Mouse (Mus musculus): ENCODE results near the gene Tgm2. TPM values are rescaled to one million over a fixed set of nuclear protein-coding genes. Genes with fewer than 3 reads are reported as not detected.

Tgm2 gene
- polyA plus RNA-seq, 1 experiment from 2014 or later = 10.1 TPM

DNA sequence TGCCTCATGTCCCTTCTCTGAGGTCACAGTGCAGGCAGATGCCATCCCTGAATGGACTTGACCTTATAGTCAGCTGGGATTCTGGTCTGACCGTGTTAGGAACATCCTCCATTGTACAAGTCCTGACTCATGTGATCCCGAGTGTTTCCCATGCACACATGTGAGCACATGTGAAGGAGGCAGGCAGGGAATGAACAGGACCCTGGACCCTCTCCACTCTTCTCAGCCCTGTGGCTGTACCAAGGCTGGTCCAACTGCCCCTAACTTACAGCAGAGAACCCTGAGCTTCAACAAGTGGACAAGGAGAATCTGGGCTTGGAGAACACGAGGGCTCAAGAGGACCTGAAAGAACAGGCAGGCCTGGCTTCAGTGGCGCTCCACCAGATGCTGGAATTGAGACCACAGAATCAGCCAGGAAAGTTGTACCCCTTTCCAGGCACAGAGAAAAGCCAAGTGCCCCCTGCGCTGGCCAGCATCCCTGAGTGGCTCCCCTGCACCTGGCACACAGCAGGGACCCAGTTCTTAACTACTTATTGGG is 639 bp downstream of the Tgm2 start:
- ATAC-seq (replicated peaks) = no peak
- no peak overlapping the region for H3K27ac ChIP-seq
- peaks cover 6% of the 10 kb centered on the region; the same call in 1 of the 2 replicates for H3K4me1 ChIP-seq
- WGBS = 74% methylated on average over 5 of the region's 5 CpGs
- H3K4me2 ChIP-seq = no peak overlapping the region
- no peaks in the 10 kb centered on the region for H3K9me3 ChIP-seq
- H3K36me3 ChIP-seq (replicated peaks) = no peaks in the 10 kb centered on the region
- H3K4me3 ChIP-seq = no peak overlapping the region
- H3K27me3 ChIP-seq (replicated peaks) = peaks cover 5% of the 10 kb centered on the region; the same call in 1 of the 2 replicates
- no peak overlapping the region for H3K9ac ChIP-seq

DNA sequence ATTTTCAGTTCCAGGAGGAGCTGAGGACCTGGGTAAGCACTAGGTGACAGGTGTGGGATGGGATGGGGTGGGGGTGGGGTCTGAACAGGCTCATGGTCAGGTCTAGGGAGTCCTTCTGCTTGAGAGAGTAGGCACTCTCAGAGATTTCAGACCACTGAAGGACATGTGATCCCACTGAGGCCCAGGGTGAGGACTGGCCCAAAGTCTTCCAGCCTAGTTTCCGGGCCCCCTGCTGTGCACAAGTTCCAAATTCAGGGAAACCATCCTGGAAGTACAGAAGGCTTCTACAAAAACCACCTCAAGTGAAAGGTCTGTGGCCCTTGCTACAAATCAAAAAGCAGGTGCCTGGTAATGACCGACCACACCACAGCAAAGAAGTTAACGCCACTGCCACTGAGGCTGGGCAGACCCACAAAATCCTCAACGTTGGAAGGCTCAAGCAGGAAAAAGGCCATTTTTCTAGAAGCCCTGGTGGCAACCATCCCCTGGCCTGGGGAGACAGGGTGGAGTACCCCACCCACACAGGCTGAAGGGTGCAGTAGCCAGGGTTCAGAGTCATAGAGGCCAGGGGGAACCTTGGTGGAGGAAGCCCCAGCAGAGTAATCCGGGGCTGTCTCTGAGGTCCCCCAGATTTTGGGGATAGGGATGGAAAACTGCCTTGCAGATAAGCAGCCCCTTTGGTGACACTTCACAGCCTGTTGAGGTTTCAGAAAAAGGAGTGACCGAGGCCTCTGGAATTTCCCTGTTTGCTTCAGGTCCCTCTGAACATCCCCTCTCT is 1.3 kb downstream of the Tgm2 start:
- Histone ChIP-seq H3K27me3 (replicated peaks) (peaks cover 5% of the 10 kb centered on the region; the same call in 1 of the 2 replicates), H3K4me3 (no peak overlapping the region), H3K9ac (no peak overlapping the region), H3K4me1 (peaks cover 6% of the 10 kb centered on the region; the same call in 1 of the 2 replicates), H3K9me3 (no peaks in the 10 kb centered on the region), H3K4me2 (no peak overlapping the region), H3K36me3 (replicated peaks) (no peaks in the 10 kb centered on the region), H3K27ac (no peak overlapping the region)
- WGBS = 93% methylated on average over 6 of the region's 6 CpGs
- ATAC-seq (replicated peaks) = no peak

DNA sequence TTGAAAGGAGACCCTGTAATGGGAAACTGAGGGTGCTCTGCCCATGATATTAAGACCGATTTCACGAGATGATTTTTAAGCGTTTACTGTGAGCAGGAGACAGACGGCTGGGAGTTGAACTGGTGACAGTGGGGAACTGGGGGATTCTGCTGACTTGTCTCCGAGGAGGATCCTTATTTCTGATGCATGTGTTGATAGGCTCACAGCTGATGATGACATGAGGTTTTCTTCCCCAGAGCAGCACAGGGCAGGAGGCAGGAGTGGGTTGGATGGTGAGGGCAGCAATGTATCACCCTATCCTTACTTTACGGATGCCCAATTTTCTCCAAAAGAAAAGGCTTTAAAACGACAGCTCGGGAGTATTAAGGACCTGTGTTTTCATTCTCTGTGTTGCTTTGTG is 2.0 kb downstream of the Tgm2 start:
- no peak overlapping the region for H3K27ac ChIP-seq
- H3K36me3 ChIP-seq (replicated peaks) = no peaks in the 10 kb centered on the region
- H3K9ac ChIP-seq = no peak overlapping the region
- no peaks in the 10 kb centered on the region for H3K9me3 ChIP-seq
- H3K4me2 ChIP-seq = no peak overlapping the region
- WGBS = 43% methylated on average over 8 of the region's 8 CpGs
- peaks cover 5% of the 10 kb centered on the region; the same call in 1 of the 2 replicates for H3K27me3 ChIP-seq (replicated peaks)
- H3K4me1 ChIP-seq = peaks cover 9% of the 10 kb centered on the region; the same call in 1 of the 2 replicates
- H3K4me3 ChIP-seq = no peak overlapping the region
- no peak for ATAC-seq (replicated peaks)

DNA sequence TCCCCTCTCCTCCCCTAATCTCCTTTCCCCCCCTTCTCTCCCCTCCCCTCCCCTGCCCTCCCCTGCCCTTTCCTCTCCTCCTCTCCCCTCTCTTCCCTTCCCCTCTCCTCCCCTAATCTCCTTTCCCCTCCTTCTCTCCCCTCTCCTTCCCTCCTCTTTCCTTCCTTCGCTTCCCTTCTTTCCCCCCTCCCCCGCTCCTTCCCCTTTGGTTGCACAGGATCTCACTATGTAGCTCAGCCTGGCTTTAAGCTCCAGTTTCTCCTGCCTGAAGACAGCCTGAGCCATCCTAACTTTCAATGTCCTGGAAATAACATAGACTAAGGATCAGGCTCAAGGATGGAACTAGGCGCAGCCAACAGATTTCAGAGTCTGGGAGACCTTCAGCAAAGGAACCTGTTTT is 2.4 kb downstream of the Tgm2 start:
- WGBS = 49% methylated on average over 3 of the region's 3 CpGs
- H3K4me2 ChIP-seq = no peak overlapping the region

GRCm38 (mm10) chr2:158142981-158143380 is 3.3 kb downstream of the Tgm2 start:
- WGBS = 79% methylated on average over 18 of the region's 18 CpGs
- H3K9me3 ChIP-seq = no peaks in the 10 kb centered on the region
- ATAC-seq (replicated peaks) = no peak
- no peak overlapping the region for H3K9ac ChIP-seq
- H3K4me3 ChIP-seq = no peak overlapping the region
- H3K4me2 ChIP-seq = no peak overlapping the region
- H3K27me3 ChIP-seq (replicated peaks) = peaks cover 5% of the 10 kb centered on the region; the same call in 1 of the 2 replicates
- H3K4me1 ChIP-seq = peaks cover 9% of the 10 kb centered on the region; the same call in 1 of the 2 replicates
- no peaks in the 10 kb centered on the region for H3K36me3 ChIP-seq (replicated peaks)
- no peak overlapping the region for H3K27ac ChIP-seq

More for the DNA sequence above, 2.4 kb downstream of the Tgm2 start:
- no peak overlapping the region for H3K27ac ChIP-seq
- H3K9ac ChIP-seq = no peak overlapping the region
- ATAC-seq (replicated peaks) = no peak
- H3K4me1 ChIP-seq = peaks cover 9% of the 10 kb centered on the region; the same call in 1 of the 2 replicates
- no peaks in the 10 kb centered on the region for H3K36me3 ChIP-seq (replicated peaks)
- H3K4me3 ChIP-seq = no peak overlapping the region
- H3K9me3 ChIP-seq = no peaks in the 10 kb centered on the region
- peaks cover 5% of the 10 kb centered on the region; the same call in 1 of the 2 replicates for H3K27me3 ChIP-seq (replicated peaks)

- H3K4me2 ChIP-seq = no peak overlapping the region
- H3K4me1 ChIP-seq = peaks cover 9% of the 10 kb centered on the region; the same call in 1 of the 2 replicates
- H3K27ac ChIP-seq = no peak overlapping the region
- no peak overlapping the region for H3K4me3 ChIP-seq
- ATAC-seq (replicated peaks) = no peak
- no peaks in the 10 kb centered on the region for H3K9me3 ChIP-seq
- no peak overlapping the region for H3K9ac ChIP-seq
- H3K36me3 ChIP-seq (replicated peaks) = no peaks in the 10 kb centered on the region
- WGBS = 85% methylated on average over 7 of the region's 7 CpGs
- peaks cover 5% of the 10 kb centered on the region; the same call in 1 of the 2 replicates for H3K27me3 ChIP-seq (replicated peaks)
Observed at GRCm38 (mm10) chr2:158141690-158142440, 4.4 kb downstream of the Tgm2 start.

DNA sequence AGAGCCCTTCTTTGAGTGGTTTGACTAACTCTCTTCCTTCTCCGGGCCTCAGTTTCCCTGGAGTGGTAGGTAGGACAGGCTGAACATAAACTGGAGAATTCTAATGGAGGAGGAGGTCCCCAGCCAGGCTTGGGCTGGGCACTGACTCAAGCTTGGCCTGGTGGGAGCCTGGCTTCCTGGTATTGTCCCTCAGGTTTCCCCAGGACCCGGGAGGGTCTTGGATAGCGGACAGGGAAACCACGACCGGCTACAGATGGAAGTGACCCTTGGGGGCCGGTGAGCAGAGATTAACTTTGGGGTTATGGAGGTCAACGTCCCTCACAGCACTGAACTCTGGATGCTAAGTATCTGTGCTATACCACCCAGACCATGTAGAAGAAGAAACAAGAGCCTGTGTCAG is 5.0 kb downstream of the Tgm2 start:
- Histone ChIP-seq H3K27ac (no peak overlapping the region), H3K4me2 (no peak overlapping the region), H3K4me1 (peaks cover 8% of the 10 kb centered on the region; the same call in 1 of the 2 replicates), H3K4me3 (no peak overlapping the region), H3K27me3 (replicated peaks) (peaks cover 5% of the 10 kb centered on the region; the same call in 1 of the 2 replicates), H3K9me3 (no peaks in the 10 kb centered on the region), H3K36me3 (replicated peaks) (no peaks in the 10 kb centered on the region), H3K9ac (no peak overlapping the region)
- ATAC-seq (replicated peaks) = no peak
- 75% methylated on average over 7 of the region's 7 CpGs for WGBS

GRCm38 (mm10) chr2:158140664-158141063 is 5.6 kb downstream of the Tgm2 start:
- Histone ChIP-seq H3K4me2 (no peak overlapping the region), H3K9ac (no peak overlapping the region), H3K9me3 (no peaks in the 10 kb centered on the region), H3K4me1 (peaks cover 6% of the 10 kb centered on the region; the same call in 1 of the 2 replicates), H3K36me3 (replicated peaks) (no peaks in the 10 kb centered on the region), H3K27ac (no peak overlapping the region), H3K27me3 (replicated peaks) (no peaks in the 10 kb centered on the region), H3K4me3 (no peak overlapping the region)
- no peak for ATAC-seq (replicated peaks)
- 91% methylated on average over 5 of the region's 5 CpGs for WGBS

GRCm38 (mm10) chr2:158139628-158140027 is 6.6 kb downstream of the Tgm2 start:
- peaks cover 6% of the 10 kb centered on the region; the same call in 1 of the 2 replicates for H3K4me1 ChIP-seq
- H3K27me3 ChIP-seq (replicated peaks) = no peaks in the 10 kb centered on the region
- WGBS = 41% methylated on average over 7 of the region's 7 CpGs
- no peaks in the 10 kb centered on the region for H3K36me3 ChIP-seq (replicated peaks)
- no peaks in the 10 kb centered on the region for H3K9me3 ChIP-seq
- no peak overlapping the region for H3K4me2 ChIP-seq
- H3K27ac ChIP-seq = 0 out of 2 replicates have a peak overlapping the region, but pooled peaks have one; percentile 11
- H3K4me3 ChIP-seq = no peak overlapping the region
- 0 out of 2 replicates have a peak, but pooled peaks have one; percentile 67 for ATAC-seq (replicated peaks)
- H3K9ac ChIP-seq = no peak overlapping the region

GRCm38 (mm10) chr2:158138778-158139177 is 7.5 kb downstream of the Tgm2 start:
- Histone ChIP-seq H3K9ac (no peak overlapping the region), H3K4me2 (no peak overlapping the region), H3K27me3 (replicated peaks) (no peaks in the 10 kb centered on the region), H3K4me1 (peaks cover 6% of the 10 kb centered on the region; the same call in 1 of the 2 replicates), H3K9me3 (no peaks in the 10 kb centered on the region), H3K27ac (no peak overlapping the region), H3K4me3 (no peak overlapping the region), H3K36me3 (replicated peaks) (no peaks in the 10 kb centered on the region)
- 91% methylated on average over 9 of the region's 9 CpGs for WGBS
- ATAC-seq (replicated peaks) = no peak

- H3K4me3 ChIP-seq = no peak overlapping the region
- H3K9ac ChIP-seq = no peak overlapping the region
- 91% methylated on average over 12 of the region's 12 CpGs for WGBS
- no peaks in the 10 kb centered on the region for H3K36me3 ChIP-seq (replicated peaks)
- H3K27me3 ChIP-seq (replicated peaks) = no peaks in the 10 kb centered on the region
- ATAC-seq (replicated peaks) = no peak
- H3K4me2 ChIP-seq = no peak overlapping the region
- H3K4me1 ChIP-seq = peaks cover 3% of the 10 kb centered on the region; the same call in 1 of the 2 replicates
- no peaks in the 10 kb centered on the region for H3K9me3 ChIP-seq
- H3K27ac ChIP-seq = no peak overlapping the region
Observed at GRCm38 (mm10) chr2:158137771-158138170, 8.5 kb downstream of the Tgm2 start.

DNA sequence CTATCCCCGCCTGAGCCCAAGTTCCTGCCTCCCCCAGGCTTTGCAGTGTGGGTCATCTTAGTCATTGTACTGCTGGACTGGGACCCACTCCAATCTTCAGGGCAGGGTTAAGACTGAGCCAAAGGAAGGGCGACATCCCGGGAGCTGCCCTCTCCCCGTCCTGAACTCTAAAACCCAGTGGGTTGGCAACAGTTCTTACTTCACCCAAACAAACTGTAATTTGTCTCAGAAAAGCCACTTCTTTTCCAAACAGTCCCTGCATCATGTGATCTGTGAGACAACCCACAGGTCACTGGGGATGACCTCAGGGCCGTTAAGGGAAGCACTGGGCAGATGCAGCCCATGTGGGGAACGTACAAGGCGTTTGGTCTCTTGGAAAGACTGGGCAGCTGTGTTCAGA is 10.0 kb downstream of the Tgm2 start:
- Histone ChIP-seq H3K27me3 (replicated peaks) (no peaks in the 10 kb centered on the region), H3K9me3 (no peaks in the 10 kb centered on the region), H3K27ac (no peak overlapping the region), H3K4me3 (no peak overlapping the region), H3K9ac (no peak overlapping the region), H3K4me1 (peaks cover 3% of the 10 kb centered on the region; the same call in 1 of the 2 replicates), H3K36me3 (replicated peaks) (no peaks in the 10 kb centered on the region), H3K4me2 (no peak overlapping the region)
- ATAC-seq (replicated peaks) = no peak
- WGBS = 60% methylated on average over 7 of the region's 7 CpGs

Measured in midbrain, embryonic 15.5 days (tissue).